Mouse (Mus musculus) ES-E14 (cell line): ENCODE data around the gene Gm906. TPM values are rescaled to one million over a fixed set of nuclear protein-coding genes. Genes with fewer than 3 reads are reported as not detected.
"Not testable (repeated sequence)": the region's sequence is repeated elsewhere in the genome, so short reads cannot be mapped to it uniquely, and the experiment has no call there.

ENCODE experiments used
- DNase-seq: peaks from one replicate; pipeline ENCODE4 v3.0.0-alpha.2; 2013; ENCODE audit warnings: low read depth, low spot score
- H3K27ac ChIP-seq: 2 replicates; pipeline ENCODE4 v1.5.1; 2012; ENCODE audit warnings: low read depth, mild to moderate bottlenecking, low read length, moderate library complexity, mixed read lengths; ENCODE audit not compliant: poor library complexity, insufficient read depth, severe bottlenecking
- H3K36me3 ChIP-seq: 2 replicates; pipeline ENCODE4 v1.6.1; 2012; ENCODE audit warnings: mild to moderate bottlenecking, low read length, moderate library complexity, mixed read lengths; ENCODE audit not compliant: control insufficient read depth, poor library complexity, insufficient read depth, severe bottlenecking
- H3K4me1 ChIP-seq, 2 experiments: fragments of 150-350 bp in 1 of 2; sonication (generic) in 1 of 2; 2 replicates each; pipeline ENCODE4 v1.6.1; 2012; ENCODE audit warnings: low read length in 2 of 2, mild to moderate bottlenecking in 1 of 2, mixed read lengths in 1 of 2; ENCODE audit not compliant: control insufficient read depth in 2 of 2, insufficient read depth in 2 of 2, poor library complexity in 1 of 2
- H3K4me3 ChIP-seq, 2 experiments: fragments of 150-350 bp in 1 of 2; sonication (generic) in 1 of 2; 2 replicates each; pipeline ENCODE4 v1.5.1; 2012; ENCODE audit warnings: low read length in 2 of 2, low read depth in 1 of 2, mild to moderate bottlenecking in 1 of 2, mixed read lengths in 1 of 2; ENCODE audit not compliant: insufficient read depth in 1 of 2, poor library complexity in 1 of 2, severe bottlenecking in 1 of 2
- H3K9ac ChIP-seq: 2 replicates; pipeline ENCODE4 v1.6.1; 2012; ENCODE audit warnings: low read depth, mild to moderate bottlenecking, low read length, mixed read lengths; ENCODE audit not compliant: poor library complexity, insufficient read depth, severe bottlenecking
- H3K9me3 ChIP-seq: fragments of 150-350 bp; sonication (generic); 2 replicates; pipeline ENCODE4 v1.6.1; 2012; ENCODE audit warnings: low read depth, mild to moderate bottlenecking, low read length; ENCODE audit not compliant: control insufficient read depth, insufficient read depth
- CHD2 ChIP-seq: IDR thresholded peaks from 2 replicates; pipeline ENCODE4 v1.6.1; 2014; ENCODE audit warnings: mild to moderate bottlenecking, low read depth, low read length, inconsistent platforms
- HCFC1 ChIP-seq: IDR thresholded peaks from 2 replicates; pipeline ENCODE4 v1.6.1; 2012; ENCODE audit warnings: low read length, inconsistent platforms, borderline replicate concordance; ENCODE audit not compliant: insufficient read depth
- MAFK ChIP-seq: IDR thresholded peaks from 2 replicates; pipeline ENCODE4 v1.6.1; 2014; ENCODE audit warnings: mild to moderate bottlenecking, low read depth, low read length, inconsistent platforms; ENCODE audit not compliant: insufficient read depth
- ZC3H11A ChIP-seq: IDR thresholded peaks from 2 replicates; pipeline ENCODE4 v1.6.1; 2012; ENCODE audit warnings: low read depth, mild to moderate bottlenecking, inconsistent platforms, low read length, borderline replicate concordance
- ZNF384 ChIP-seq: IDR thresholded peaks from 2 replicates; pipeline ENCODE4 v1.6.1; 2012; ENCODE audit warnings: low read depth, low read length, inconsistent platforms
- in situ Hi-C, 2 experiments: fragments of 600-800 bp; cut with MboI; formaldehyde crosslinking; loops; one replicate each; pipeline ENCODE4 v1.15.1; 2025; ENCODE audit warnings: low sequenced_read_pairs in 2 of 2, inconsistent platforms in 1 of 2; ENCODE audit not compliant: unreplicated experiment in 2 of 2
- total RNA-seq: library from RNA; depleted of rRNA; stranded (reverse); fragments of 300-350 nt; gene quantifications from 2 replicates; pipeline ENCODE4 v1.2.3, GENCODE M21; 2012; rRNA removed

Gm906 gene
- total RNA-seq, 1 experiment = 0.09 TPM

DNA sequence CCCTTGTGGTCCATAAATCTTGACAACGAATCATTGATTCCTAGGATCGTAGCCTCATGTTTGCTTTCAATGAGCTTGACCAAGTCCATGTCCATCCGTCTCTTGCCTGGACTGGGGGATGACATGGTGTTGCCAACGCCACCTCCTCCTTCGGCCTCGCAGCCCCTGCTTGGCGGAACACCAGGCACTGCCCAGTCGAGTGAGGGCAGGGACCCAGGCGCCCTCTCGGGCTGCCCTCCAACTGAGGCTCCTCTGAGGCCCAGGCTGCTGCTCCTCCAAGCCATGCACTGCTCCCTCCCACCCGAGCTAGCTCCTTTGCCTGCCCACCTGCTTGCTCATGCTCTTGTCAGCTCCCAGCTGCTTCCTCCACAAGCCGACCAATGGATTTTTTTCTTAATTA, 42.1 kb downstream of the Gm906 start:
- H3K4me1 ChIP-seq = no peaks in the 10 kb centered on the region
- in situ Hi-C loops = no loop called here
- no peak overlapping the region for H3K27ac ChIP-seq
- H3K9ac ChIP-seq = no peak overlapping the region
- TF ChIP-seq ZC3H11A (no peak), MAFK (no peak), HCFC1 (no peak), CHD2 (no peak), ZNF384 (no peak)
- H3K9me3 ChIP-seq = no peaks in the 10 kb centered on the region
- H3K4me3 ChIP-seq = no peak overlapping the region
- no peaks in the 10 kb centered on the region for H3K36me3 ChIP-seq
- no peak for DNase-seq

DNA sequence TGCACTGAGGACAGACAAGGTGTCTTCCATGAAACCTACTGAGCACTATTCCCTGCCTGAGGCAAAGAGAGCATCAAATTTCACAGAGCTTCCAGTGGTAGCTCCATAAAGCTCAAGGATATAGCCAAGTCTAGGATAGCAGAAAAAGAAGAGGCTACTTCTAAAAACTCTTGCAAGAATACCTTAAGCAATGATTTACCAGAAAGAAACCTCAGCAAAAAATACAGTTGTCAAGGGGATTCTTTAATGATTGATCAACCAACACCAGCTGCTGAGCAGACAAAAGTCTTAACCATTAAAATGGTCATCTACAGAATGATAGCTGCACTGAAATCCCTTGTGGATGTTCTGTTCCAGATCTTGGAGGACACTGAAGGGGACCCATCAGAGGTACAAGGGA, 53.3 kb downstream of the Gm906 start:
- H3K9me3 ChIP-seq, H3K27ac ChIP-seq, DNase-seq, H3K4me3 ChIP-seq, H3K36me3 ChIP-seq, in situ Hi-C loops, H3K9ac ChIP-seq, H3K4me1 ChIP-seq: not testable (repeated sequence)

Other genes starting within 250 kb of the Gm906 start
- gene Fbxw17, start 167.6 kb upstream of the Gm906 start, total RNA-seq = 17.6 and 26.5 TPM in 2 replicates
- gene Gm47429, start 193.6 kb upstream of the Gm906 start, total RNA-seq = 0.67 TPM in 1 of 2 replicates, not detected in the other
- gene Nutm2, start 217.0 kb upstream of the Gm906 start, total RNA-seq = 0.11 TPM in 1 of 2 replicates, not detected in the other